Mouse (Mus musculus) thymus, postnatal 36 days (tissue): ENCODE results near the gene Mb21d2.

Experiments
- DNase-seq, 2 experiments: peaks; one replicate each; pipeline ENCODE4 v3.0.0; 2022; ENCODE audit warnings: mixed read lengths in 2 of 2

The Mb21d2 gene

DNA sequence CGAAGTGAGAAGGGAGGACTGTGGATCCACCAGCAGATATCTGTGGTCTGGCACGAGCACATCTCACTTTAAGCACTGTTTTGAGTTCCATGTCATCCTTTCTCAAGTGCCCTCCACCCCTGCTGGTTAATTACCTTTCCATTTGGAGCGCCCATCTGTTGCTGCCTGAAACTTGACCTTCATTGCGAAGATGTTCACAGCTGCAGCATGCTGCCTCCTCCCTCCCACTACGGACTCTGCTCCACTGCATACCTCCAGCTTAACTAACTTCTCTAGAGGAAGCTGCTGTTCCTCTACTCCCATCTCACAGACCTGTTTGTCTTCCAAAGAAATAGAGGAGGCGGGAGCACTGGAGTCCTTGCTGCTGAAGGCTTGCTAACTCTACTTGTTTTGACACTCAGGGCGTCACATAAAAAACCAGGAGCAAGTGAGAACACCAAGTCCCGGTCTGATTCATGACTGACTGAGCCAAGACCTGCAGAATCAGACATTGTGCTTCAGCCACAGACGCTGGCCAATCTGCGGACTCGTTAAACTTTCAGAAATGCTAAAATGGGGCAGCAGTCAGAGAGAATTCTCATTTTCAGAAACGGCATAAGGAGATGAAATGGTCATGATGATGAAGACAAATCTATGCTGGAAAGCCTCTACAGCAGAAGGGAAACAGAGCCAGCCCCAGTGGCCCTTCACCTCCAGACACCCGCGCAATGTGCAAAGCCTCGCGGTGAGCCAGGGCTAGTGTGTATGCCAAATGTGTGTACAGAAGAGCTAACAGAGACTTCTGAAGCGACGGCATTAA, 71.1 kb downstream of the Mb21d2 start:
- DNase-seq = no peak

DNA sequence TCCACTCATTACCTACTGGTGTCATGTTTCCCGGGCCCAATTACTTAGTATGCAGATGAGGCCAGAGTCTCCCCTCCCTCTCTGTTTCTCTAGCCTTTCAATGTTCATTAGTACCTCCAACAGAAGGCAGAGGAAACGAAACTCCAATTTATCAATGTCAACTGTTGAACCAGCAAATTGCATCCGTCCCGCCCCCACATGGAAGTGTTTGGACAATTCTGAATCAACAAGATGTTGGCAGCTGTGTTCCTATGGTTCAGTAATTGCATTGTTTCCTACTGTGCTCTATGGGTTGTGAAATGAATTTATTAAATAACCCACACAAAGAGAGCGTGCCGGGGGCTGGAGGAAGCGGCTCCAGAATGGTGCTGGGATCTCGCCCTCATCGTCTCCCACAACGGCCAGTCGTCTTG, 78.1 kb downstream of the Mb21d2 start:
- DNase-seq = no peak

DNA sequence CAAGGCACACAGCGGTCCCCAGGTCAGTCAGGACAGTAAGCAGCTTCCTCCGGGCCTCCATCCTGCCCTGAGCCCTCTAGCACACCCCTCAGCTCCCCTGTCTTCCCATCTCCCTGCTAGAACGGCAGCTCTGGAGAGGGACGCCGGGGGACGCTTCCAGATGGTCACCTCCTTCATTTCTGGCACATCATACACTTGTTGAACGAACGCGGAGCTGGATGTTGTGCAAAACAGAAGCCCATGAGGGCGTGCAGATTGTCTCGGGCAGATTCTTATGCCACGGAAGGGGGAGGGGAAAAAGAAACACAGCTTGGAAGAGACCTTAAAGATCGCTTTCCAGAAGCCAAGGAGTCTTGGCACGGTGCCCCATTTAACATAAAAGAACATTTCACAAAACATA, 78.6 kb downstream of the Mb21d2 start:
- DNase-seq = no peak

DNA sequence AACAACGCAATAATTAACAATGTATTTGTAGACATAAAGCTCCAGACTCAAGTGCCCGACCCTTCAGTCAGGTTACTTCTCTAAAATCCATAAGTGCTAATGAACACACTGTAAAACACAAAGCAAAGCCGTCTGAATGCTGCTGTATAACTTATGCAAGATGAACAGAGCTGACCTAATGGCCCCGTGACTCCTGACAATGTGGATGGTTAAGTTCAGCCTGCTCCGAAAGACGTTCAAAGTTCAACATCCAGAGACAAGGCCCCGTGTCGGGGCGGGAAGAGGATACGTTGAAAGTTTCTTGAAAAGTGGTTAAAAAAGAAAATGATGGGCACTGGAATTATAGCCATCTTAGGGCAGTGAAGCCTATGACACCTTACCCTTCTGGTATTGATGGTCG, 83.3 kb downstream of the Mb21d2 start:
- no peak for DNase-seq

DNA sequence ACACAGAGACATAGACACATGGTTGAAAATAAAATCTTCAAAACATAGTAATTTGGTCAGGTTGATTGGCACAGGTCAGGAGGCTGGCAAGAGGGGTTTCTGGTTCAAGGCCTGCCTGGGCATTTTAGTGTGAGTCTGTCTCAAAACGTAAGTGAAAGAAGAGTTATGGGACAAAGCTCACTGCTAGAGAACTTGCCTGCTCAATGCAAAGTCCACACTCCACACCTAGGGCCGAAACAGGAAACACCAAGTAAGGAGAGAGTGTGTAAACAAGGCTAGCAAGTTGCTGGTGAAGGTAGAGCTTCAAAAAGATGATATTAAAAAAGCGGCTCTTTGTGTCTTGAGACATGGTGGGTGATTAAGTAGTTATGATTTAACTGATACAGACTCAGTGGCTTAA, 84.1 kb downstream of the Mb21d2 start:
- no peak for DNase-seq

DNA sequence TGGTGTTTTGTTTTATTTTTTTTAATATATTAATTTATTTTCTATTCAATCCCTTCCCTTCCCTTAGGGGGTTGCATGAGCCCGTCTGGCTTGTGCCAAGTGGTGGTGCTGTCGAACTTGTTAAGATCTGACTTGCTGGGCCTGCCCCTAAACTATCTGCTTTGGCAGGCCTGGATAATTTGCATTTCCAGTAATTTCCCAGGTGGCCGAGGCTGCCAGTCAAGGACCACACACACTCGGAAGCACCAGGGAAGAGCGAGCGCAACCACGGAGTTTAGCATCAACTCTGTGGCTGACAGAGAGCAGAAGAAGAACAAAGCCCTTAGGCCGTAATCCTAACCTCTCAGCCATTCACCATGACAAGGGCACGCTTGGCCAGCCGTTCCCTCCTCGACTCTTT, 88.4 kb downstream of the Mb21d2 start:
- no peak for DNase-seq

DNA sequence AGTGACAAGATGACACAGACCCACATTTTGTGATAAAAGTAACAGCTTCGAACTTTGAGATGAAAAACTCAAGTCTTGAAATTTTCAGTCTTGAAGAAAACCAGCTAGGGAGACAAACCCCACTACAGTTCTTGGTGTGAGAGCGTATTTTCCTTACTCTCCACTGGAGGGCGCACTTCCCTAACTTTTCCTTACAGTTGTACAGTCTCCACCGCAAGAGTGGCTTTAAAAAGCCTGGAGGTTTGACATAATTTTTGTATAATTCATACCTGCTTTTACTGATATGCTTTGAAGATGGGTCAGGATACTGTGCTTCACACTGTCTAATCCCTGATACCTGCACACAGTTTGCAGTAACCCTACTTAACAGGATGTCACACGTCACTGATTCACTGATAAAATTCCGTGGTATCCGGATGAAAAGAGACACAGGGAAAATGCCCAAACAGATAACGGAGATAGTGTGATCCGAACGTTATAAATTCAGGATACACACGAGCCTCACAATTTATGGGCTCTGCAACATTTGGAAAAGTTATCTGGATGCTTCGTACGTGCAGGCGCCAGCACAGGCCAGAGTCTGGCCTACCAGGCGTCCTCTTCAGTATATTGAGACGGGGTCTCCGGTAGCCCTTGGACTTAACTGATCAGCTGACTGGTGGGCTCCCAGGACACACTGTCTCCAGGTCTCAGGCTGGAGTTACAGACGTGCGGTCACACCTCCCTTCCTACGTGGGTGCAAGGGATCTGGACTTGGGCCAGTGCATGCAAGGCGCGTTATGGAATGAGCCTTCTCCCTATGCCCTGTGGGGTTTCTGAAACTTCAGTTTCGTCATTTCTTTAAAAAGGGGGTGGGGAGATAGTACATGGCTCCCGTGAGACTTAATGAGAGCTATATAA, 89.1 kb downstream of the Mb21d2 start:
- DNase-seq = no peak

DNA sequence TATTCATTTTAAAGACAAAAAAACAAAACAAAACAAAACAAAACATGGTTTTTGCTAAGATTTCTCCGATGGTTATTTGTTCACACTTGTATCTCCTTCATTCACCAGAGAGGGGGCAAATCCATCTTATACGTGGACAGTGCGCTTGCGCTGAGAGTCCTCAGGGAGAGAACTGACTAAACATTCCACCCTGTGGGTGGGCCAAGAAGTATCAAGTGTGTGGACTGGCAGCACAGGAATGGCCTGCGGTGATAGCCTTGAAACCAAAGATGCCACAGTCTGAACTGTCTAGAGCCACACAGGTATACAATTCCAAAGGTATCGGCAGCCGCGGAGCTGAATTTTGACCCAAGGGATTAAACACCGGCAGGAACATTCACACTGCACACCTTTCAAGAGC, 89.9 kb downstream of the Mb21d2 start:
- DNase-seq = no peak

DNA sequence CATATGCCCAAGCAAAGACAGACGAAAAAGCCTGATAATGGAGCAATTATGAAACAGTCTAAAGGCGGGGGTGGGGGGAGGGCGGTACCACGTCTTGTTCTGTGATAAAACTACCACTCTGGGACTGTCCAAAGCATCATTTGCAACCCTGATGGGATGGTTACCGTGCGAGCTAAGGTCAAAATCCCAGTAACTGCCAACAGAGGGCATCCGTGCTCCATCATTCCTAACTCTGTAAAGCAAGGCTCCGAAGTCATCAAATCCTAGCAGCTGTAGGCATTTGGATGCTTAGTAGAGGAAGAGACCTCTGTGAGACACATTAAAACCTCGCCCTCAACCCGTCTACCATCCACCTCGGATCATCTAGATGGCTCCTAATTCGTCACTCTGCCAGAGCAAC, 91.5 kb downstream of the Mb21d2 start:
- no peak for DNase-seq

DNA sequence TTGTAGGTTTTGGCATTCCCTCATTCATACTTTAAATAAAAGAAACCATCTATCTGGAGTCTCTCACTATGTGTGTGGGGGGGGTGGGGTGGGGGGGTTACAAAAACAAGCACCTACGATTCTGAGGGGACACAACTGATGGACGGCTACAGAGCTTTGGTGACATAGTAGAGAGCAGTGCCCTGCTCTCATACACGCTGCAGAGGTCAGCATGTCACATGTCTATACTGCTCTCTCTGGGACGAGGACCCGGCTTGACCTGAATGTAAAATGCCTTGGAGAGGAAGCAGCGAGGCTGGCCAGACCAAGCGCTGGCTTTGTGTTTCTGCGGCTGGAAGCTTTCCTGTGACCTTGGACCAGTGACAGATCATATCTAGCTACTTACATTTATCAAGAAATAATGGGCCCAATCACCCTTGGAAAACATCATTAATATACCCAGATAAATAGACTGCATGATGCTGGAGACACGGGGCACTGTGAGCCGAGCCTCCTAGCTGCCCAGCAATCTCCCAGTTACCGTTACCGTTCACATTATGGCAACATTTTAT, 97.3 kb downstream of the Mb21d2 start:
- DNase-seq = no peak

DNA sequence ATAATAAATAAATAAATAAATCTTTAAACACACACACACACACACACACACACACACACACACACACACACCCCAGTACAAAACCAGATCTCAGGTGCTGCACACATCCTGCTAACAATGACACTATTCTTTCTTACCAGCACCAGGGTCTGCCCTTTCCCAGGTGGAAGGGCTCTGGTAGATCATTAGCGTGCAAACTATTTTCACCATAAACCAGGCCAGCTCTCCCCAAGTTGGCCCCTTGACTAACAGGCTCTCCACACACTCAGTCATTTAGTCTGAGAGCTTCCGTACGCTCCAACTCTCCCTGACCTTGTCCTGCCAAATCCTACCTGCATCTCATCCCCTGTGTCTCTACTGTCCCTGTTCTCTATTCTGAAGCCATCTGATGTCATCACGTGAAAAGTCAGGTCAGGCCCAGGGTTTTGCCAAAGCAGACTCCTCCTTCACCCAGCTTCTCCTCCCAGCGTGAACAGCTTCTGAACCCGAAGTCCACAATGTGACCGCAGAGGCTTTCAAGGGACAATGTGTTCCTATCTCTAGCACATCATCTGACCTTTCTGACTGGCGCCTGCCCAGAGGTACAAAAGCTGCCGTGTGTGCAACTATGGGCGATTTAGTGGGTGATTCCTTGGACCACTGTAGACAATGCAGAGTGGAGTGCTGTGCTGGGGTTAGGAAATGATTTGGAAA, 100.1 kb downstream of the Mb21d2 start:
- DNase-seq = no peak

DNA sequence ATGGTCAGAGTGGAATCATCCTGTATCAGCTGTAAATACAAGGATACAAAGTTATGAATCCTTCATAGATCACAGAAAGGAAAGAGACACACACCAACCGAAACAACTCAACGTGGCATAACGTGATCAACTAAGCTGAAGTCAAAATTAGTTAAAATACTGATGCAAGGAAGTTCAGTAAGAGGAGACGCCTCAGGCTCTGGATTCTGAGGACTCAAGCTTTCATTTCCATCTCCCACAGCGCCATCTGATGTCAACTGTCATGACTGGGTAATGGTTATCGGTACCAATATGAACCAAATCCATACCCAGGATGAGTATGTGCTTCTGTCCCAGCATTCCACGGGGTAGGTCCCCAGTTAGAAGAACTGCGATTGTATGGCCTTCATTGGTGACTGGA, 104.7 kb downstream of the Mb21d2 start:
- DNase-seq = no peak

DNA sequence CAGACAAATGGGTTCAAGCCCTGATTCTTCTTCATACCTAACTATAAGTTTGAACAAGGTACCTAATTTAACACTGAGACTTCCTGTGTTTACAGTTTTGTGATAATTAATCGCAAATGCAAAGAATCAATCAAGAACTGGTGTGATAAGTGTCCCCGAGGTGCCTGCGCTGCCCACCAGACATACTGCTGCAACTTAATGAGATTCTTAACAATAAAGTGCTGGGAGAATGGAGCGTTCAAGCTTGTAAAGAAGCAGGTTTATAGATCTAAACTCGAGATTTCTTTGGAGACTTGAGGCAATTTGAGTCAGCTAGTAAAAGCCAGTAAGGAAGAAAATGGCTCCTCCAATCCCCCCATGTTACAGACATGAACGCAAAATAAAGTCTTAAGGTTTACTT, 107.7 kb downstream of the Mb21d2 start:
- DNase-seq = no peak

DNA sequence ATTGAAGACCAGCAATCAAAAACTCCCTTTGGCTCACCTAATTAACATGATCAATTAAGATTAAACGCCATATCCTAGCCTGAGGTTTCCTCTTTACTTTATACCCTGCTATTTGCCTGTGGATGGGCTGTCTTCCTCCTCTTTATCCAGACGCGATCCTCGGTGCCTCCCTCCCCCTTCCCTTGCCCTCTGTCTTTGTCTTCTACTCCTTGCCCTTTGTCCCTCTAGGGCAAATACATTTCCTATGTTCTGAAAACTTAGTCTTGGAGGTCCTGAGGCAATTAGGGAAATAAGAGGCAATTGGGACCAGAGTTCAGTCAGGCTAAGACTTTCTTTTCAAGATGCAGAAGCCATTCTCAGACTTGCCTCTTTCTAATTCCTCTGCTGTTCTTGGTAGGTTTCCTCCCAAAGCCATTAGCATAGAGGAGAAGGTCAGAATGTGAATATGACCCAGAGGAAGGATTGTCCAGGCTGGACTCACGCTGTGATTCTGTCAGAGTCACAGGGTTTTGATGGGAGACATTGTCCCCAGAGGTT, 110.7 kb downstream of the Mb21d2 start:
- DNase-seq = no peak

DNA sequence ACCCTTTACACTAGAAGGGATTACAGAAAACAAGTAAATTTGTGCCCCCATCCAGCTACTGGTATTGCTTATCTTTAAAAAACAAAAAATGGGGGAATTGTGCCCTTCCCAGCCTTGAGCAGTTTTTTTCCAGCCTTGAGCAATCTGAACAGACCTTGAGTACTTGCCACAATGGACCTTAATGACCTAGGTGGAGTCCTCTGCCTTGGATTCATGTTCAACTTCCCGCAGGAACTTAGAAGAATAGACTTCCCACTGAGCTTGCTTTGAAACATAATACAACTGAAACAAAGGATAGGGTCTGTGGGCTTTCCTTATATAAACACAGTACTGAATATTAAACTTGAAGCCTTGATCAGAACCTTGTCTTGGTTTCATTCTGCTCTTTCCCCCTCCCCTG, 116.2 kb downstream of the Mb21d2 start:
- no peak for DNase-seq

DNA sequence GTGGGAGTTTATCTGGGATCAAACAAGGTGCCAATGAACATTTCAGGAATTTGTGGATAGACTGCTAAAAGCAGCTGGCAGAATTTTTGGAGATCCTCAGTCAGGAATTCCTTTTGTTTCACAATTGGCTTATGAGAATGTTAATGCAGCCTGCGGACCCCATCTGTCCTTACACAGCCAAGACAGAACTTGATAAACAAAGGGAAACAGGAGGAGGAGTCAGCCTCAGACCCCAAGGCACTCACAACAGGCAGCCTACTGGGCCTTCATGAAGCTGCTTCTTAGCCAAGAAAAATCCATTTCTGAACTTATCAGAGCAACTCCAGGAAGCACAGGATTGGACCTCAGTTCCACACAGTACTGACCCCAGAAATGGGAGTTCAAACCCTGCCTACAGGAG, 120.4 kb downstream of the Mb21d2 start:
- DNase-seq = no peak

DNA sequence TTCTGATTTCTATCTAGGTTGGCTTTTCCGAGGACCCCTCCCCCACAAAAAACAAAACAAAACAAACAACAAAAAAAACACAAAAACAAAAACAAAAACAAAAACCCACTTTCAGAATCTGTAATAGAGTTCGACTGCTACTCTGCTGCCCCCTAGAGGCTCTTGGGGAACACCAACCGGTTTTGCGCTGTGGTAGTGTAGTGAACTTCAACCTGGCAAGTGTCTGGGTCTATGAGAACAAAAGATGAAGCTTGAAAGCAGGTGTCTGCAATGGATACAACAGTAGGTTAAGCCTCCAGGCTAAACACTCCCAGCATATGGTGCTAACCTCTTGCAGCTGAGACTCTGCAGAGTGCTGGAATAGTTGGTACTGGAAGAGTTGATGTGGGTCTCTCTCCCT, 136.4 kb downstream of the Mb21d2 start:
- DNase-seq = no peak
